Mouse (Mus musculus) erythroblast, embryonic 14.5 days (primary cell): ENCODE measurements around the gene Rhd. TPM values are rescaled to one million over a fixed set of nuclear protein-coding genes. Genes with fewer than 3 reads are reported as not detected.

Experiments used
- H3K27me3 ChIP-seq: 2 replicates; pipeline ENCODE4 v1.6.1; 2012; ENCODE audit warnings: inconsistent platforms; ENCODE audit not compliant: control insufficient read depth
- H3K36me3 ChIP-seq: 2 replicates; pipeline ENCODE4 v1.6.1; 2012; ENCODE audit warnings: mild to moderate bottlenecking, inconsistent platforms; ENCODE audit not compliant: control insufficient read depth
- H3K4me1 ChIP-seq: 2 replicates; pipeline ENCODE4 v1.6.1; 2012; ENCODE audit warnings: inconsistent platforms; ENCODE audit not compliant: control insufficient read depth
- H3K4me3 ChIP-seq: replicated peaks from 2 replicates; pipeline ENCODE3; 2012; ENCODE audit warnings: moderate library complexity, mild to moderate bottlenecking, inconsistent platforms
- H3K9me3 ChIP-seq: 2 replicates; pipeline ENCODE4 v1.6.1; 2012; ENCODE audit warnings: low read length, inconsistent platforms, mixed read lengths; ENCODE audit not compliant: control insufficient read depth
- GATA1 ChIP-seq: IDR thresholded peaks from 2 replicates; pipeline ENCODE4 v1.6.1; 2012; ENCODE audit warnings: low read length, inconsistent platforms, mixed read lengths
- TAL1 ChIP-seq: IDR thresholded peaks from 3 replicates; pipeline ENCODE4 v1.6.1; 2012; ENCODE audit warnings: low read length, inconsistent platforms, mixed read lengths
- polyA plus RNA-seq: library from polyadenylated mRNA; stranded (reverse); fragments of >175 nt; gene quantifications from 2 replicates; pipeline ENCODE4 v1.2.3, GENCODE M21; 2012

The Rhd gene
- polyA plus RNA-seq, 1 experiment: 54.9 TPM

DNA sequence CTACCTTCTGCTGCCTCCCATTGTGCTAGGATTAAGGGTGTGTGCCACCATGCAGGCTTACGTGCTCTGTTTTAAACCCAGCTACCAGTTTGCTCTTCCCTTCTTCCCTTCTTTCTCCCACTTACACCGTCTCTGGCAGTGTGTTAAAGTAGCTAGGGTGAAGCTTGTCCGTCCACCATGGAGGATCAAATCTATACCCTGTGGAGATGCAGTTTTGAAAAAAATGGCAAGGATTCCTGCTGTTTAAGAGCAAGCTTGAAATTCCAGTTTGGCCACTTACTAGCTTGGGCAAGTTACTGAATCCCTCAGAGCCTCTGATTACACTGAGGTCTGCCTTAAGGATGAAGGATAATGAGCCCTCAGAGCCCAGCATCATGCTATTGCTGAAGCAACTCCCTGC lies 9.0 kb upstream of the Rhd start:
- peaks cover 17% of the 10 kb centered on the region for H3K36me3 ChIP-seq
- peaks cover 66% of the 10 kb centered on the region for H3K4me1 ChIP-seq

DNA sequence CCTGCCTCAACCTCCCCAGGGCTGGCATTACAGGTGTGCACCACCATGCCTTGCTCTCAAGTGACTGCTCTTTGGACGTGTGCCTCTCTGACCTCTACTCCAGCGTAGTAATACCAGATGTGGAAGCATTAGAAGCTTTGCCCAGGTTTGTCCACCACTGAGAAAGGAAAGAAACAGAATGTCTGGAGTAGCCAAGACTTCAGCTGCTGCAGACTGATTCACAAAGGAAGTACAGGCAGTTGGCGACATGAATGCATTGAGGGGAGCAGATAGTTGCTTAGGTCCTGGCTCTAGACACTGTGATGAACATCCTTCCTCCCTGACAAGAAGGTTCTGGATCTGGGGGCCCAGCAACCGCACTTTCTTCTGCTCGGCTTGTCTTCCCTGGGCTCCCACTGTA lies 8.3 kb upstream of the Rhd start:
- H3K4me3 ChIP-seq: no peak overlapping the region
- H3K36me3 ChIP-seq: peaks cover 13% of the 10 kb centered on the region
- peaks cover 66% of the 10 kb centered on the region for H3K4me1 ChIP-seq
- H3K27me3 ChIP-seq: peaks cover 5% of the 10 kb centered on the region
- H3K9me3 ChIP-seq: no peaks in the 10 kb centered on the region
- TF ChIP-seq GATA1 (no peak), TAL1 (no peak)

More for the DNA sequence above, 9.0 kb upstream of the Rhd start:
- Histone ChIP-seq H3K4me3 (no peak overlapping the region), H3K27me3 (peaks cover 5% of the 10 kb centered on the region), H3K9me3 (no peaks in the 10 kb centered on the region)
- TF ChIP-seq TAL1 (no peak), GATA1 (no peak)

DNA sequence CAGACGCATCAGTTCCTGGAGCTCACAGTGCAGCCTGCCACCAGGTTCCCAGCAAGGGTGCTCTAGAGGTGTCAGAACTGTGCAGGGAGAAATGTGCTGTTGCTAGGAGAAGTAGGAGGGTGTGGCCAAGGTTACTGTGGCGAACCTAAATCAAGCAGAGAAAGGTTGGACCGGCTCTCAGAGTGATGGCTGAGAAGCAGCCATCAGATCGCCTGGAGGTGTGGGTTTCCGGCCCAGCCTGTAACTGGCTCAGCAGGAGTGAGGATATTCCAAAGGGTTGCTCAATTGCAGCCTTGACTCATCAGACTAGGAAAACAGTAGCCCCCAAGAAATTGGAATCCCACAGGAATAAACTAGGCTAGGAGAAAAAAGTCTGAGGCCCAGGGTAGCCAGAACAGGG lies 7.8 kb upstream of the Rhd start:
- peaks cover 66% of the 10 kb centered on the region for H3K4me1 ChIP-seq
- peaks cover 10% of the 10 kb centered on the region for H3K36me3 ChIP-seq
- no peaks in the 10 kb centered on the region for H3K9me3 ChIP-seq
- H3K4me3 ChIP-seq: no peak overlapping the region
- H3K27me3 ChIP-seq: peaks cover 5% of the 10 kb centered on the region
- TF ChIP-seq GATA1 (no peak), TAL1 (no peak)

DNA sequence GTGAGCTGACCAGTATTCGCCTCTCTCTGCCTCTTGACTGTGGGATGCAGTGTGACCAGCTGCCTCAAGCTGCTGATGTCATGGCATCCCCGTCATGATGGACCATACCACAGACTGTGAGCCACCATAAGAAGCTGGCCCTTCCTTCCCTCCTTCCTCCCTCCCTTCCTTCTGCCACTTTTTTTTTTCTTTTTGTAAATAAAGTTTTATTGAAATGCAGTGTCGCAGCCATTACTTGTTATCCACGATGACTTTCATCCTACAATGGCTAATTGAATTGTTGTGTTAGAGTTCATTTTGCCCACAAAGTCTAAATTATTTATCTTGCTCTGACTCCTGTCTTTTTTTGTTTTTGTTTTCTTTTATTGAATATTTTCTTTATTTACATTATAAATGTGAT lies 5.8 kb upstream of the Rhd start:
- no peak for TF ChIP-seq TAL1
- no peak for TF ChIP-seq GATA1
- H3K4me1 ChIP-seq: peaks cover 75% of the 10 kb centered on the region
- no peak overlapping the region for H3K4me3 ChIP-seq
- H3K27me3 ChIP-seq: peaks cover 5% of the 10 kb centered on the region
- H3K9me3 ChIP-seq: no peaks in the 10 kb centered on the region
- peaks cover 11% of the 10 kb centered on the region for H3K36me3 ChIP-seq

DNA sequence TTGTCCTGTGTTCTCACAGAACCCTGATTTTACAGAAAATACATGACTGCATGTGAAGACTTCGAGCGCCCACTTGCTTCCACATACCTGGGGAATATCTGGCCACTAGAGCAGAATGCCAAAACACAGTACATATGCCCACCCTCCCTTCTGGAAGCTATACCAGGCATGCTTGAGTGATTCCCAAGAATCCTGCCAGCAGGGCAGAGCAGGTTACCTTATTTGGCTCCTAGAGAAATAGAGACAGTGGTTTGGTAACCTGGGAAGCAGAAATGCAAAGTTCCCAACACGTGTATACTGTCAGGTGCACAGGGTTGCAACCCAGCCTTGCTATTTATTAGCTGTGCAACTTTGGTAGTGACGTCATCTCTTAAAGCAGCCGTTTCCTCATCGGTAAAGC lies 2.5 kb upstream of the Rhd start:
- H3K36me3 ChIP-seq: peaks cover 39% of the 10 kb centered on the region
- H3K27me3 ChIP-seq: no peaks in the 10 kb centered on the region
- H3K4me1 ChIP-seq: peaks cover 56% of the 10 kb centered on the region
- peak overlapping the region; percentile 79 for H3K4me3 ChIP-seq
- H3K9me3 ChIP-seq: no peaks in the 10 kb centered on the region
- TF ChIP-seq GATA1 (no peak), TAL1 (no peak)

DNA sequence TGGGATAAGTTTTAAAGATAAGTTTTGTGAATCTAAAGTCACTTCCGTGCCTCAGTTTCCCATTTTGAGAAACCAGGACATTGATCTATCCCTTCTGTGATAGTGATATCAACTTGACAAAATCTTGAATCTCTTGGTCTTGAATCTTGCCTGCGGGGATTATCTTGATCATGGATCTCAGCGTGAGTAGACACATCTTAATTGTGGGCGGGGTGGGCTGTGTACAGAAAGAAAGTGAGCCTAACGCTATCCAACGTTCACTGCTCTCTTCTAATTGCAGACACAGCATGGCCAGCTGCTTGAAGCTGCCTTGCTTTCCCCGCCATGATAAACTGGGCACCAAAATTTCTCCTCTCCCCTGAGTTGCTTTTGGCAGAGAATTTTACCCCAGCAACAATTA lies 1.3 kb upstream of the Rhd start:
- H3K4me3 ChIP-seq: peak overlapping the region; percentile 79
- H3K27me3 ChIP-seq: no peaks in the 10 kb centered on the region
- peaks cover 62% of the 10 kb centered on the region for H3K4me1 ChIP-seq
- peaks cover 50% of the 10 kb centered on the region for H3K36me3 ChIP-seq
- TF ChIP-seq TAL1 (no peak), GATA1 (peak; percentile 83)
- no peaks in the 10 kb centered on the region for H3K9me3 ChIP-seq

DNA sequence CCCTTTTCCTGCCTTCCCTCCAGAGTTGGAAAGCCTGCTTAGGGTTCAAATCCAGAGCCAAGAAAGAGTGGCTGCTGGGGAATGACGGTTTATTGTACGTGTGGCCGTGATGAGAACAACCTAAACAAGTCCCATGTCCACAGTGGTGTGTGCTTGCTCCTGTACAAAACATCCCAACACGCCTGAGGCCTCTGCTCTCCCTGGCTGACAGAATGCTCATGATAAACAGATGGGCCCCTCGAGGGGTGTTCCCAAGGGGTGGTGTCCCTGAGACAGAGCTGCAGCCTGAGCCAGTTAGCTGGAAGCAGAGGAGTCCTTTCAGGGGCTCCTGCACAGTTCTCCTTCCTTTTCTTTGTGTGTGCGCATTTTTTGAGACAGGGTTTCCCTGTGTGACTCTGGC lies 1.0 kb downstream of the Rhd start:
- peaks cover 74% of the 10 kb centered on the region for H3K4me1 ChIP-seq
- no peaks in the 10 kb centered on the region; the same call in 1 of the 2 replicates for H3K27me3 ChIP-seq

DNA sequence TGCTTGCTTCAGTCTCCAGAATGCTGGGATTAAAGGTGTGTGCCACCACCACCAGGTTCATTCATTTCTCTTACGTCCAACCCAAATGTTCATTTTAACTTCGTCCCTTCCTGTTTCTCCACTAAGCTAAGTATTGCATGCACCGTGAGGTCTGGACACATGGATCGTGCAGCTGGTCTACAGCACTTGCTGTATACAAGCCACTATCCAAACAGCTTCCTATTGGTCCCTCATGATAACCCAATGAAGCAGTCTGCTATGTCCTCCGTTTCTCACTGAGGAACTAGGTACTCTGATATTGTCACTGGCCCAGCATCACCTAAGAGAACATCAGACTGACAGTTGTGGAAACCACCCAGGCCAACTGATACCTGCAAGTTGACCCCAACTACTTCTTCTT lies 1.5 kb downstream of the Rhd start:
- H3K27me3 ChIP-seq: no peaks in the 10 kb centered on the region; the same call in 1 of the 2 replicates
- no peak for TF ChIP-seq TAL1
- TF ChIP-seq GATA1: no peak
- H3K36me3 ChIP-seq: peaks cover 78% of the 10 kb centered on the region
- H3K4me1 ChIP-seq: peaks cover 74% of the 10 kb centered on the region
- H3K4me3 ChIP-seq: peak overlapping the region; percentile 79
- no peaks in the 10 kb centered on the region for H3K9me3 ChIP-seq

More for the DNA sequence above, 1.0 kb downstream of the Rhd start:
- no peaks in the 10 kb centered on the region for H3K9me3 ChIP-seq
- peak overlapping the region; percentile 79 for H3K4me3 ChIP-seq
- TF ChIP-seq GATA1: peak; percentile 27; the same call in 1 of the 2 replicates
- TF ChIP-seq TAL1: peak; percentile 64
- peaks cover 73% of the 10 kb centered on the region for H3K36me3 ChIP-seq

DNA sequence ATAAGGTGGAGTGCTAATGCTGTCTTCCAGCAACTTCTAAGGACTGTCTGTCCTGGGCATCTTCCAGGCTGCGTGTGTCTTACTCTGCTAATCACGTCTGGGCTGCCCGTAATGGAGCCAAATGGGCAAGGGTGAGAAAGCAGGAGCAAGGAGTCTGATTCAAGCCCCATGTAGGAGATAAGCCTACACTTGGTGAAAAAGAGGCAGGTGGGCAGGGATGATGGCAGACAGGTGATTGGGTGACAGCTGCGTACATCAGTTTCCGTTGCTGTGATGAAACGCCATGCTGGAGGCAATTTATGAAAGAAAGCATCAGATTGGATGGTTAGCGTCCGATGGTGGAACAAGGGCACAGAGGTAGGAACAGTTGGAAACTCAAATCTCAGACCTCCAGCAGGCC lies 2.9 kb downstream of the Rhd start:
- H3K4me3 ChIP-seq: peak overlapping the region; percentile 79
- H3K4me1 ChIP-seq: peaks cover 73% of the 10 kb centered on the region
- H3K36me3 ChIP-seq: peaks cover 84% of the 10 kb centered on the region
- no peaks in the 10 kb centered on the region for H3K9me3 ChIP-seq
- TF ChIP-seq TAL1 (no peak), GATA1 (no peak)
- H3K27me3 ChIP-seq: no peaks in the 10 kb centered on the region; the same call in 1 of the 2 replicates

DNA sequence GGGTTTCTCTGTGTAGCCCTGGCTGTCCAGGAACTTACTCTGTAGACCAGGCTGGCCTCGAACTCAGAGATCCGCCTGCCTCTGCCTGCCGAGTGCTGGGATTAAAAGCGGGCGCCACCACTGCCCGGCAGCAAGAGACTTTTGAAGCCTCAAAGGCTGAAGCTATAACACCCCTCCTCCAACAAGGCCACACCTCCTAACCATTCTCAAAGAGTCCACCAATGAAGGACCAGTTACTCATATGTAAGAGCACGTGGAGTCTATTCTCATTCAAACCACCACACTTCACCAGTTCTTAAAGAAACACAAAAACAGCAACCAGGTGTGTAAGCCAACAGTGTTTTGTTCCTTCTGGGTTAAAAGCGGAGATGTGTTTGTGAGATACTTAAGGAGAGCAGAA lies 3.3 kb downstream of the Rhd start:
- TF ChIP-seq TAL1: no peak
- no peak for TF ChIP-seq GATA1
- Histone ChIP-seq H3K9me3 (no peaks in the 10 kb centered on the region), H3K4me3 (peak overlapping the region; percentile 79), H3K36me3 (peaks cover 85% of the 10 kb centered on the region), H3K27me3 (no peaks in the 10 kb centered on the region; the same call in 1 of the 2 replicates), H3K4me1 (peaks cover 72% of the 10 kb centered on the region)
